Mouse (Mus musculus) cerebellum, postnatal 10 days (tissue): Measurements from ENCODE around the gene Lrmda.

Experiments used
- DNase-seq, 2 experiments: peaks; one replicate each; pipeline ENCODE4 v3.0.0; 2021; ENCODE audit warnings: mixed read lengths in 2 of 2

Gene Lrmda

DNA sequence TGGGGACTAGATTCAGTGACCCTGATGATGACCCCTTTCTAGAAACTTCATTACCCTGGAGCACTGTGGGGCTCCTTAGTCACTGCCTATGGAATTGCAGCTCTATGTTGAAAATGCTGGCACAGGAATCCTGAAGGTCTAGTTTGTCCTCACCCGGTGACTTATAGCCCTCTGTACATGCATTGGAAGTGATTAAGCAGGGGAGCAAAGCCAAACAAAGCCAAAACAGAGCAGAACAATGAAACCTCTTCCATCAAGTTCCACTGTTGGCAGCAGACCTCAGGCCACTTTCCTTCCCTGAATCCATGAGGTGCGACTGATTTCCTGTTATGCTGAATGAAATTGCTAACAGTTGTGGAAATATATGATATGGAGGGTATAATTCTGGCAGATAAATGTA is 578.0 kb downstream of the Lrmda start:
- DNase-seq, result no peak

GRCm38 (mm10) chr14:22598638-22599037 is 579.1 kb downstream of the Lrmda start:
- no peak for DNase-seq

DNA sequence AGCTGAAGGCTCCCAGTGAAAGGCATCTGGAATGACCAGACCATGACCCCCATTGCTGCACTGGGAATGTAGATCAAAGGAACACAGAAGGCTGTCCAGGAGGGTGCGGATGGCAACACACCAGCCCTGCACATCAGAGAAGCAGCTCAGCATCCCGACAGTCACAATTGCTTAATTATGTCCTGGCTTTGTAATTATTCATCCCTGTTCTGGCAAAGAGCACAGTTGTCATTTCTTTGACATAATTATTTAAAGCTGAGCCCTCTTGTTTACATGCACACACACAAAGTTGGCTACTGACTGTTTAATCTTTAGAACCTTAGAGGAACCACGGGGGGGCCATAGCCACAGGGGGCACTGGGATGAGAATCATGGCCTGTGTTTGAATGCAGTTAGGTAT is 580.7 kb downstream of the Lrmda start:
- DNase-seq, result no peak

DNA sequence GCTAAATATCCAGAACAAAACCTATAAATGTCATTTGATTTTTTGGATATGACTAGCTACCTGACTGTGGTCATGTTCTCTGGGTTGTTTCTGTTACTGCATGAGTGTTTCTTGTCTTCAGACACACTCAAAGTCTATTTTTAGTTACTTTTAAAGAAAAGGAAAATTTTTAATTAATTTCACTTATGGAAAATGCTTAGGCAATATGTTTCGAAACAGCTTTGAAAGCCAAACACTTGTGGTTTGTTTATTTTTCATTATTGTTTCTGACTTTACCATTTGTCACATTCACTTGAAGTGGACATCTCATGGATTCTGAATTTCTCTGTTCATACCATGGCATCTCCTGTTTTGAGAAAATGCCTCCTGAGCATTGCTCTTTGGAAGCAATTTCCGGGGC is 582.8 kb downstream of the Lrmda start:
- no peak for DNase-seq

- DNase-seq, result no peak
Measured at GRCm38 (mm10) chr14:22608599-22608998, 589.1 kb downstream of the Lrmda start.

GRCm38 (mm10) chr14:22609261-22610245 is 590.0 kb downstream of the Lrmda start:
- DNase-seq, result no peak

DNA sequence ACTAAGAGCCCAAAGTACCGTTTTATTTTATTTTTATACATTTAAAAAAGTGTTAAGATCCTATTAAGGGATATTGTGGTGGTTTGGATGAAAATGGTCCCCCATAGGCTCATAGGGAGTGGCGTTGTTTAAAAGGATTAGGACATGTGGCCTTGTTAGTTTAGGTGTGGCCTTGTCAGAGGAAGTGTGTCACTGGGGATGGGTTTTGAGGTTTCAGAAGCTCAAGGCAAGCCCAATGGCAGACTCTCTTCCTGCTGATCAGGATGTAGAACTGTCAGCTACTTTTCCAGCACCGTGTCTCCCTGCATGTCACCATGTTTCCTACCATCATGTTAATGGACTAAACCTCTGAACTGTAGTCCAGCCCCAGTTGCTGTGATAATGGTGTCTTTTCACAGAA is 591.5 kb downstream of the Lrmda start:
- DNase-seq, result no peak

DNA sequence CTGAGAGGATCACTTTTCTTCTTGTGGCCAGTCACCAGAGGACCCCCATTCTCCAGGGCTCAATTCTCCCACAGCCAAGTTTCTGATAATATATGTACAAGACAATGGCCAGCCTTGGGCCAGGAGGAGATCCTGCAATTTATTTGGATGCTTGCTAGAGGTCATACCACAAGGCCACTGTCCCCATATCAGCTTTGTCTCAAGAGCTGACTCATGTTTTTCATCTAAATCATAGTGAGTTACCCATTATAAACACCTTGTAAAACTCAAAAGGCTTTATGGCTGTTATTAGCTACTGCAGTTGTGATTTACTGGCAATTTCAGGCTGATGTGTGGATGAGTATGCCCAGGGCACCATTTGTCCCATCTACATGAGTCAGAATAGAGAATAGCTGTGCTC is 600.7 kb downstream of the Lrmda start:
- no peak for DNase-seq

DNA sequence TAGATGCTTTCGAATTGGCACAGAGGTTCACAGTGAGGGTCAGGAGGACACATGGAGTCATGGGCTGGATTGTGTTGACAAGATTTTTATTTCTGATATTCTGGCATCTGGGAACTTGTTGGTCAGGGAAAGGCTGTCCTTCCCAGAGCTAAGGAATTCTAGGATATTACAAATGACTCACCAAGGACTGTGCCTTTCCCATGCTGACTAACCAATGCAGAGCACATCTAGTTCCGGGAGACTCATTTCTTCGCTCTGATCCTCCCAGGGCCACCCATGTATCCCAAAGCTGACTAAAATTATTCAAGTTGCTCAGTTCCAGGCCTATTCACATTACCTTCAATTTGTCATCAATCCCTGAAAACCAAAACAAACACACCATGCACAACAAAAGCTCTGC is 602.4 kb downstream of the Lrmda start:
- DNase-seq, result no peak

DNA sequence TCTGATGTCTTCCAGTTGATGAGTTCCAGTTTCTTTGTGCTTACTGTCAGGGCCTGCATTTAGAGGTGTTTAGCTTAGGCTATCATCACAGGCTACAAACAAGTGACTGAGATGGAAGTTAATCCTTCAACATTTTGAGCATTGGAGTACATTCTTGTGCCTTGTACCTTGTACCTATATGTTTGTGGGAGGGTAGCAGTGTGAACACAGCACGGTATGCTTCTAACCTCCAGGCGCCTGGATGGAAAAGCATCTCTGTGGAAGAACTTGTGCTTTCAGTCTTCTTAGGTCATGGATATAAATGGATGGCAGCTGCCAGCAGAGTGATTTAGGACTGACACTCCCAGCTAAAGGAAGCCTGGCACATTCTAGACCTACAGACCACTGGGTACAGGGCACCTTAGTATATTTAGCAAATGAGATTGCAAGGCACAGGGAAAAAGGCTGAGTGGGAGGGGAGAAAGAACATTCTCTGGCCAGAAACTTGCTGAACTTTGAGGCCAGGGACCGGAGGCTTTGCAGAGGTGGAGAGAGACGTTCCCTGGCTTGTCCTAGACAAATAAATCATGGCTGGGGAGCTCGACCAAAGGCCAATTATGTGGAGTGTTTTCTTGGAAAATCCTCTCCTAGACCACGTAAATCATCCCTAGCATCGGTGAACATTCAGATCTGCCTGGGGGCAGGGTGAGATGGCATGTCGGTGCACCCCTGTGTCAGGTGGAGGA is 607.8 kb downstream of the Lrmda start:
- no peak for DNase-seq

DNA sequence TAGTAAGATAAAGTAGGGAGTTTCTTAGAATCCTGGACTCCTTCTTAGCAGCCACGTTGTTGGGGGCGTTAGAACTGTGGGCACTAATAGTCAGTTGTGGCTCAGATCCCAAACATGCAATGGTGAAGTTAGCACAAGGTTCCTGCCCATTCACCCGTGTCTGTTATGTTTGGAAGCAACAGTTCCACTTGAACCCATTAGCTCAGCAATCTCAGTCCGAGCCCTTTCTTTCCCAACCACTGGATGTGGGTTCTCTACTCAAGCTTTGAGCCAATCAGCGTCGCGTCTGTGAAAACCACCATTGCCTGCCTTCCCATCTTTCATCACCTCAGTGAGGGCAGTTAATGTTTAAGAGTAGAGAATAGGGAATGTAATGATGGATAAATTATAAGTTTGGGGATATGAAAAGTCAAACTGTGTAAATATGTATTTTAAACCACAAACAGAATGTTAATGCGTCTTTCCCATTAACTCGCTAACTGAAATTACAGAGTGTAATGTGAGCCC is 610.9 kb downstream of the Lrmda start:
- DNase-seq, result no peak

DNA sequence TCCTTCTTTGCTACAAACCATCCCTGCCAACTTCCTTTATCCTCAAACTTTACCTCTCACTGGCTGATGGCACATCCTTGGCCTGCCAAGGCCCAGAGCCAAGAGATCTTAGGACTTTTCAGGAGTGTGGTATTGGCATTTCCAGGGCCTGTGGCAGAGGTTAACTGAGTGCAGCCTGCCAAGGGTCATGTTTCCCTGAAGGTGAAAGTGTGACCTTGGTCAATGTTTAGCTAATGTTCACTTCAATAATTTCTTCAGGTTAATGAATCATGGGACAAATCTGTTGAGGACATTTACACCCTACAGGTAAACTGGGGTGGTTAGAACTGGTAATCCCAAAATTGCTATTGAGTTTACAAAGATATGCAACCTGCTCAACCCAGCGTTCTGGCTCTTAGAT is 614.1 kb downstream of the Lrmda start:
- DNase-seq, result no peak

DNA sequence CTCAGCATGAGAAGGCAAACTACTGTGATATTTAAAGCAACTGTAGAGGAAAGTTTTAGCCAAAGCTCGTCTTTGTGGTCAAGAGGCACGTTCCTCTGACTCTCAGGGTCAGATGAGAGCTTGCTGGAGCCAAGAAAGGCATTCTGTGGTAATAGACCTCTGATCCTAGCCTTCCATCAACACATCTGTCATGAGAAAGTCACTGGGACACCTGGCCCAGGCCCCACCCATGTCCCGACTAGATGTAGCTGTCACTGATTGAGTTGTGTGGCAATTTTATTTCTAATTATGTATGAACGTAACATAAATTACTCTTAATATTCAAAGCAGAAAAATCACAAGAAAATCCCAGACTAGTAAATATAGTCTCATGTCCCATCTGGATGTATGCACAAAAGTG is 624.0 kb downstream of the Lrmda start:
- DNase-seq, result no peak

- no peak for DNase-seq
Measured at GRCm38 (mm10) chr14:22647879-22648611, 628.5 kb downstream of the Lrmda start.

GRCm38 (mm10) chr14:22649411-22649911 is 629.9 kb downstream of the Lrmda start:
- no peak for DNase-seq

DNA sequence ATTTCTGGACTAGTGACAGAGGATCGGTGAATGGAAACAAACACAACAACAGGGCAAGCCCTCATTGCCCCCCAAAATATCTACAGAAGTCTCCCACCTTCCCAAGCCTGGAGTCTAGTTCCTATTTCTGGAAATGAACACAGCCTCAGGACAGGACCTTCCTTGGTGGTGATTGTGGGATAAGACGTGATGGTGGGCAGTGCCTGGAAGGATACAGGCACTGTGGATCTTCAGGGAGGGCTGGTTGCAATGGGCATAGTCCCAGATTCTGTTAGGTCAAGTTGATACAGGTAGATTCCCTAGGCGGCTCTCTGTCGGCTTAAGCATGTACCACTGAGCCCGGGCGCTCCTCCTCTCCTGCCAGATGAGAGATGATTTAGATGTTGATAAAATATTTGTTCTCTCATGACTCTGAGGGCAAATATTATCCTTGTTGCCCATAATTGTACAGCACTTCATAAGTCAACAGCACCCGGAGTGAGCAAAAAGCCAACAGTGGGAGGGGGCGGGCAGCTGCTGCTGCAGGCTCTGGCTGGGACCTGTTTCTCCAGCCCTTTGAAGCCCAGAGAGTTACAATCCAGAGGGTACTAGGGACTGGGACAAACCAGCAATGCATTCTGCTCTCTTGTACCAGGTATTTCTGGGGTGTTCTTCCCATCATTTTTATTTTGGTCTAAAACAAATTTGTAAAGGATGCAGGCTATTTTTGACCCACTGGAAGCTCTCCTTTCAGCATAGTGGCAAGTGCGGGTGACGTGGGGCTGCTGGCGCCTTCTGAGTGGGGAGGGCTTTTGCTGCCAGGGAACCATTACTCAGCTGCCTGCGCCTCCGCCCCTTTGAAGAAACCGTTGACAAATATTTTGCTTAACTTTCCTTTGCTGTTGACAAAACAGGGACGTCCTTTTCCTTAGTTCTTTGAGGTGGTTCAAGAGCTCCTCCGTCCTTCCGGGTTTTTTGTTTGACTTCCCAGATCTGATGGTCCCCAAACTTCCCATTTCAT is 630.8 kb downstream of the Lrmda start:
- DNase-seq, result no peak

DNA sequence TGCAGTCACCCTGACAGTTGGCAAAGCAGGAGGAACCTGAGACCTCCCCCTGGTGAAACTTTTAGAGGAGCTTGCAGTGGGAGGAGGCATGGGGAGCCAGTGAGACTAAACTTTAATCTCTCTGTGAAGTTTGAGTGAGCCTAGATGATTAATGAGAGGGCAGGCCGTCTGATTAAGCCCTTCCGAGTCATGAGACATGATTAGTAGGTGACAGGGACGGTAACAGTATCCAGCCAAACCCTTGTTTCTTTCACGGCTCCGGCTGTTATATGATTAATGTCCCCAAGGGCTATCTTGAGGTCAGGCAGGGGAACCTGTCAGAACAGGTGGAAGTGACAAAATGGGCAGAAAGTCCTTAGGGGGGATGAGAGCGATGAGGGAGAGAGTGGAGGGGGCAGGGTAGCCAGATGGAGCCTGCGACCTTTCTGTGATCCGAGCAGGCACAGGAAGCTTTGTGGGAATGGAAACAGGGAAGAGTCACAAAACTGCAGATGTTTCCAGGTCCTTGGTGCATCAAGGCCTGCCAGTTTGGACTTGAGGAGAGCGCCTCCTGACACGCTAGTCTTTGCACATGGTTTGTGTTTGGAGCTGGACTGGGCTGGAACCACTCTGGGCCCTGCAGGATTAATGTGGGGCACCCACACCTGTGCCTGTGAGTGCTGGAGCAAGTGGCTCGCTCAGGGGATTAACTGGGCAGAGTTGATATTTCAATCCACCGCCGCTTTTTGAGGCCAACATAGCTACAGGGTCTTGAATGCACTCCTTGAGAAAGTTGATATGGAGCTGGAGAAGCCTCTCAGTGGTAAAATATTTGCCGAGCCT is 631.8 kb downstream of the Lrmda start:
- no peak for DNase-seq

- no peak for DNase-seq
Measured at GRCm38 (mm10) chr14:22662496-22662895, 643.0 kb downstream of the Lrmda start.

- no peak for DNase-seq
Measured at GRCm38 (mm10) chr14:22666437-22666836, 646.9 kb downstream of the Lrmda start.

DNA sequence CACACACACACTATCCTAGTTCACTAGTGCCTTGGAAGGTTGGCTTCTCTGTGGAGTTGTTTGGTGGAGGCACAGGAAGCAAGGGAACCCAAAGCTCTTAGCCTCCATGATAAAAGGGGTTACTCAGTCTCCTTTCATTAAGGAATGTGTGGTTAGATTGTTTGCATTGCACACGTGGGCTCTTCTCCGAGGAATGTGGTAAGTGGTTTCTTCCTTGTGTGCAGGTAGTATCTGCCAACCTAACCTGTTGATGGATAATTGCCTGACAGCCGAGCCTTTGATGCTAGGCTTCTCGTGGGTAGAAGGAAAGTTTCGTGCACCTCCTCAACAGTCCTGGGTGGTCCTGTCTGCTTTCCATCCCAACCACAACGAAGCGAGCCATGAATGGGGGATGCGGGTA is 648.8 kb downstream of the Lrmda start:
- DNase-seq, result no peak

DNA sequence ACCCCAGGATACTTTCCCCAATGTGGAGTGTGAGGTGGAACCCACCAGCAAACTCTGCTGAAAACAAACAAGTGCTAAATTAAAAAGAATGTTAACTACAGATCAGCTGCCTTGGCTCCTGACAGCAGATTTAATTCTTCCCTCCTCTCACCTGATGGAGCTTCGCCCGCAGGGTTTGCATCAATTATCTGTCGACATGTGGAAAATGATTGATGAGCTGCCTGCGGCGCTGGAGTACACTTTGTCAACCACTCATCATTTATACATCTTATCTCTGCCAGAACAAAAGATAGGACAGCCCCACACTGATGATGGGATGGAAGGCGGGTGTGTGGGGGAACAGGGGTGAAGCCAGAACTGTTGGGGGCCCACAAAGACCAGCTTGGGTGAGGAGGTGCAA is 649.2 kb downstream of the Lrmda start:
- no peak for DNase-seq
